Mouse (Mus musculus) midbrain, embryonic 11.5 days (tissue): ENCODE measurements at regions not wholly inside any gene's neighbourhood (a gene's known extent, or its start where the extent isn't known, plus 50 kb on each side); places are given as distances from the start of the nearest gene placed in this dataset.
"Not testable (repeated sequence)": the region's sequence is repeated elsewhere in the genome, so short reads cannot be mapped to it uniquely, and the experiment has no call there.

Source experiments
- ATAC-seq: fragments of 200-750 bp; cut with Nextera tagmentation; 2 replicates; pipeline ENCODE4 v1.8.0; 2017; ENCODE audit warnings: moderate TSS enrichment, moderate library complexity; ENCODE audit not compliant: low FRiP score
- DNase-seq: peaks from one replicate; pipeline ENCODE4 v3.0.0; 2015; ENCODE audit warnings: low spot score; ENCODE audit errors: missing footprints
- H3K27ac ChIP-seq: fragments of 300-500 bp; sonication (generic); 2 replicates; pipeline ENCODE4 v1.5.1; 2014; ENCODE audit warnings: low read depth, low read length
- H3K27me3 ChIP-seq: fragments of 300-500 bp; sonication (generic); 2 replicates; pipeline ENCODE4 v1.6.1; 2014; ENCODE audit warnings: mild to moderate bottlenecking, low read length, moderate library complexity, mixed read lengths; ENCODE audit not compliant: control insufficient read depth, insufficient read depth
- H3K36me3 ChIP-seq: fragments of 300-500 bp; sonication (generic); 2 replicates; pipeline ENCODE4 v1.6.1; 2014; ENCODE audit warnings: mild to moderate bottlenecking, low read length, moderate library complexity, mixed read lengths; ENCODE audit not compliant: control insufficient read depth, insufficient read depth
- H3K4me1 ChIP-seq: fragments of 300-500 bp; sonication (generic); 2 replicates; pipeline ENCODE4 v1.6.1; 2014; ENCODE audit warnings: low read length; ENCODE audit not compliant: control insufficient read depth, insufficient read depth
- H3K4me2 ChIP-seq: fragments of 300-500 bp; sonication (generic); 2 replicates; pipeline ENCODE4 v1.6.1; 2014; ENCODE audit warnings: mild to moderate bottlenecking, moderate library complexity
- H3K4me3 ChIP-seq: fragments of 300-500 bp; sonication (generic); 2 replicates; pipeline ENCODE4 v1.5.1; 2014; ENCODE audit warnings: low read depth, low read length
- H3K9ac ChIP-seq: fragments of 300-500 bp; sonication (generic); 2 replicates; pipeline ENCODE4 v1.6.1; 2014; ENCODE audit warnings: low read length
- H3K9me3 ChIP-seq: fragments of 300-500 bp; sonication (generic); 2 replicates; pipeline ENCODE4 v1.6.1; 2016; ENCODE audit warnings: low read length; ENCODE audit not compliant: control insufficient read depth
- WGBS: fragments of 180-500 bp; shearing (Covaris S2); extraction: QIAGEN DNeasy Blood & Tissue Kit; methylation state at CpG from one replicate; pipeline ENCODE4 v1.1.7; 2014; 5-methylcytosine and 5-hydroxymethylcytosine counted together

DNA sequence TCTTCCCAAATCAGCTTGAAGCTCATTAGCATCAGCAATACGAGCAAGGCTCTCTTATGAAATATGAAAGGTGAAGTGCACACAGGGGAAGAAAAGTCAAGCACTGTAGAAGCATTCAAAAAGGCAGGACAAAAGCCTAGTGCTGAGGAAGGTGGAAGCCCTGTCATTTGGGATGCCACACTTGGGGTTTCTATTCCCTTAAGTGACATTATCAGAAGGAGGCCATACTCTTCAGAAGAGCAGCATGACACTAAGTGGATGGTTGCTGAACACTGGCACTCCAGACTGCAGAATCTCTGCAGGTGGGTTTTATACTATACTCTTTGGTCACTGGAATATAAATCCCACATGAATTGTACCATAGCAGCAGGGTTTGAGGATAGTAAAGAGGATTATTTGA lies 120.4 kb upstream of the Pcsk1 start:
- no peak for ATAC-seq

DNA sequence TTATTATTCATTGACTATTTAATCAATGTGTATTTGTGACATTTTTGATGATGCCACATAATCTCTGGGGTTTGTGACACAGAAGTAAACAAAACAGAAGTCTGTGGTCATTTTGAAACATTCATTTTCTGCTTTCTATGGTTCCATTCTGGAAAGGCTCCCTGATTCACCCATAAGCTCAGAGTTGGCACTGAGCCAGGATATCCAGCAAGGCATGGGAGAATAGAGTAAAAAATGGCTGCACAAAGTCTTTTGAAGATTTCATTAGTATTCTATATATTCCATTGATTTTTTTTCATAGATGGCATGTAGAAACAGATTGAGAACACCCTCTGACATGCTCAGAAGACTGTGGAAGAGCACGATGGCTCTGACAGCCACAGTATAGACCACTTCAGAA lies 133.8 kb upstream of the Pcsk1 start:
- DNase-seq (no peak), ATAC-seq (no peak)
- no peaks in the 10 kb centered on the region for H3K4me1 ChIP-seq
- no peaks in the 10 kb centered on the region for H3K27me3 ChIP-seq
- no peak overlapping the region for H3K4me2 ChIP-seq
- H3K36me3 ChIP-seq, result no peaks in the 10 kb centered on the region
- H3K9me3 ChIP-seq, result no peaks in the 10 kb centered on the region
- WGBS, result 73% methylated on average over 1 of the region's 1 CpGs
- H3K27ac ChIP-seq, result no peak overlapping the region
- no peak overlapping the region for H3K4me3 ChIP-seq
- no peak overlapping the region for H3K9ac ChIP-seq

More for the DNA sequence above, 120.4 kb upstream of the Pcsk1 start:
- no peak overlapping the region for H3K4me3 ChIP-seq
- H3K4me1 ChIP-seq, result no peaks in the 10 kb centered on the region
- H3K4me2 ChIP-seq, result no peak overlapping the region
- no peak for DNase-seq
- no peak overlapping the region for H3K9ac ChIP-seq
- H3K27ac ChIP-seq, result no peak overlapping the region
- H3K36me3 ChIP-seq, result no peaks in the 10 kb centered on the region
- no peaks in the 10 kb centered on the region for H3K9me3 ChIP-seq
- WGBS, result 52% methylated on average over 1 of the region's 1 CpGs
- no peaks in the 10 kb centered on the region for H3K27me3 ChIP-seq

- not testable (repeated sequence) for H3K4me3 ChIP-seq, H3K9me3 ChIP-seq, H3K27ac ChIP-seq, H3K36me3 ChIP-seq, H3K9ac ChIP-seq, H3K4me2 ChIP-seq, H3K4me1 ChIP-seq, DNase-seq, ATAC-seq, H3K27me3 ChIP-seq
- 46% methylated on average over 2 of the region's 2 CpGs for WGBS
These were observed 105.0 kb upstream of the Cast start for GRCm38 (mm10) chr13:74913655-74914054.

DNA sequence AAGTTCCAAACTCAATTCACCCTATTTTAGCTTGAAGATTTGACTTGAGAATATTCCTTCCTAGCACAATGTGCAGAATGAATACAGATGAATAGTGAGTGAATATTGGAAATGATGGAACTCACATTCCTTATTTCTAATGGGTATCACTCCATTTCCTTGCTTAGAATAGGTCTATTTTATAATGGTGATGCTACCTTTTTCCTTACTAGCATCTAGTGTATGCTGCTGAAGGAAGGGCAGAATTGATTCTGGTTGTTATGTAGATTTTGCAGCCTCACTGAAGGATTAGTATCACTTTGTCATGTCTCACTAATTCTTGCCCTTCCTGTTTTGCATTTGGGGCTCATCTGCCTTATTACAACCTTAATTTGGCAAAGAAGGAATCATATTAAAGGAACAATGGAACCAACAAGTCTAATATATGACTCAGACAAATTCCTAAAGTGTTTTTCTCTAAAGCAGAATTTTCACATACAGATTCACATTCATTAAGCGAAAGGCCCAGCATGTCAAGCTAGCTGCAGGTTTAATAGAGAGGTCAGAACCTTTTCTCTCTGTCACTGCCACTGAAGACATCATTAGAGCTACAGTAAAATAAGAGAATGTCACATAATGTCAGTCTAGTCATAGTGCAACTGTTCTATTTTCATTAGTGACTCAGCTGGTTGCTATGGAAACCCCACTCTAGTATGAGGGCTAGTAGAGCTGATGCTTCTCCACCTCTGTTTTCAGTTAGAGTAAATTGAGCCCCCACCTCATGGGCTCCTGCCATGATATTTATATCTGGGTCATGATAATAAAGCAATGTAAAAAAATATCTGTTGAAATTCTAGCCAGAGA lies 94.8 kb upstream of the Cast start:
- WGBS, result 92% methylated on average over 1 of the region's 1 CpGs
- H3K36me3 ChIP-seq, result no peaks in the 10 kb centered on the region
- H3K9me3 ChIP-seq, result no peaks in the 10 kb centered on the region
- H3K27ac ChIP-seq, result no peak overlapping the region
- ATAC-seq (no peak), DNase-seq (no peak)
- no peak overlapping the region for H3K9ac ChIP-seq
- H3K4me3 ChIP-seq, result no peak overlapping the region
- no peaks in the 10 kb centered on the region for H3K4me1 ChIP-seq
- H3K4me2 ChIP-seq, result no peak overlapping the region
- no peaks in the 10 kb centered on the region for H3K27me3 ChIP-seq

DNA sequence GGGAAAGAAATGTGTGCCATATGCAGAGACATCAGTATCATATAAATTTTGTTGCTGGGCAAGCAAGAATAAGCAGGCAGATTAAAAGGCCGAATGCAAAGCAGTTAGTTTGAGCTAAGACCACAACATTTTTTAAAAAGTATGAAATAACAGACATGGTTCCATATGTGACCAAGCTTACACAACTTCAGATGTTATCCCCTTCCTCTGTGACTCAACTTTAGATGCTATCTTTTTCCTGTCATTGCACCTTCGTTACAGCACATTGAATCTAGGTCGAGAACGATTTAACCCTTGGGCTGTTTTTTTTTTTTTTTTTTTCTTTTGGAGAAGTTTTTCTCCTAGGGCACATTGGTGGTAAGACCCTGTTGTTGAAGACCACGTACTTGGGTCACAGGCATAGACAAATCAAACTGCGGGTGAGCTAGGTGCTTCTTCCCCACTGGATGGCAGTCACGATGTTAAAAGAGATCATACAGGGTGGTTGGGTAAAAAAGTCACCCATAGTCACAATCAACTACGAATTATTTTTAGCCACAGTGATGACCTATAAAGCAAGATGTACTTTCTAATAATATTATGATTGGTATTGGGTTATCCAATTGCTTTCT lies 81.4 kb upstream of the Cast start:
- Histone ChIP-seq H3K4me1 (no peaks in the 10 kb centered on the region), H3K9ac (no peak overlapping the region), H3K9me3 (no peaks in the 10 kb centered on the region), H3K36me3 (no peaks in the 10 kb centered on the region), H3K4me3 (no peak overlapping the region), H3K27ac (no peak overlapping the region), H3K4me2 (no peak overlapping the region), H3K27me3 (no peaks in the 10 kb centered on the region)
- no peak for DNase-seq
- ATAC-seq, result no peak
- 84% methylated on average over 8 of the region's 8 CpGs for WGBS

DNA sequence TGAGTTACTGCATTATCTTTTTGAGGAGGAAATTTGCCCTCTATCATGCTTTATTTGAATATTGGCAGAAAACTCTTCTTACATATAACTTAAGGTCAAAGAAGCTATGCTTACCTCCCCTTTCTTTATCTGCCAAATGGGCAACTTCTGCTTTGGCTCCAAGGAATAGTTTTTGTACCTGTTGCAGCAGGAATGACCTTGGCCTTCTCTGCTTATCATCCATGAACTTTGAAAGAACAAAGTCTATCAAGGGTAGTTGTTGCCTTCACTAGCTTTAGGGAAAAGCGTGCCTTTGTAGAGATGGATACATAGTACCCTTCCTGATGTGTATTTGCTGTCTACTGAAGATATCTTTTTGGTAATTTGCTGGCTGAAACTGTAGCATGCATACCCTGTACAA lies 59.1 kb upstream of the Cast start:
- Histone ChIP-seq H3K4me3 (no peak overlapping the region), H3K9me3 (no peaks in the 10 kb centered on the region), H3K4me2 (no peak overlapping the region), H3K27me3 (no peaks in the 10 kb centered on the region), H3K36me3 (no peaks in the 10 kb centered on the region), H3K4me1 (no peaks in the 10 kb centered on the region), H3K27ac (no peak overlapping the region), H3K9ac (no peak overlapping the region)
- ATAC-seq, result no peak
- DNase-seq, result no peak
- 87% methylated on average over 1 of the region's 1 CpGs for WGBS

GRCm38 (mm10) chr13:74864000-74864399 lies 55.4 kb upstream of the Cast start:
- Histone ChIP-seq H3K4me1 (no peaks in the 10 kb centered on the region), H3K4me3 (no peak overlapping the region), H3K36me3 (no peaks in the 10 kb centered on the region), H3K9me3 (no peaks in the 10 kb centered on the region), H3K27me3 (no peaks in the 10 kb centered on the region), H3K9ac (no peak overlapping the region), H3K27ac (no peak overlapping the region), H3K4me2 (no peak overlapping the region)
- ATAC-seq (no peak), DNase-seq (no peak)
- 82% methylated on average over 9 of the region's 9 CpGs for WGBS

GRCm38 (mm10) chr13:74861373-74861970 lies 52.9 kb upstream of the Cast start:
- ATAC-seq, result 0 out of 2 replicates have a peak, but pooled peaks have one; percentile 50
- Histone ChIP-seq H3K4me3 (no peak overlapping the region), H3K9me3 (no peaks in the 10 kb centered on the region), H3K4me2 (no peak overlapping the region), H3K27ac (no peak overlapping the region), H3K36me3 (no peaks in the 10 kb centered on the region), H3K9ac (no peak overlapping the region), H3K4me1 (no peaks in the 10 kb centered on the region), H3K27me3 (no peaks in the 10 kb centered on the region)
- WGBS, result 12% methylated on average over 1 of the region's 1 CpGs
- DNase-seq, result peak; percentile 87
